Mouse (Mus musculus) brain, embryonic 14.5 days (tissue): ENCODE results near the gene Pou3f3.

Source experiments
- CTCF ChIP-seq: fragments of 200-500 bp; IDR thresholded peaks from 2 replicates; pipeline ENCODE4 v1.5.1; 2012; ENCODE audit warnings: inconsistent platforms, mild to moderate bottlenecking, moderate library complexity, borderline replicate concordance; ENCODE audit not compliant: insufficient read depth, insufficient read length; ENCODE audit errors: extremely low read depth
- POLR2A ChIP-seq: fragments of 200-500 bp; IDR thresholded peaks from 2 replicates; pipeline ENCODE4 v1.6.1; 2012; ENCODE audit warnings: mild to moderate bottlenecking, inconsistent platforms, borderline replicate concordance; ENCODE audit not compliant: poor library complexity, insufficient read depth, insufficient read length, severe bottlenecking; ENCODE audit errors: extremely low read depth

GRCm38 (mm10) chr1:42691202-42692170, 4.1 kb upstream of the Pou3f3 start:
- no peak for TF ChIP-seq POLR2A
- TF ChIP-seq CTCF = peak; percentile 77
